ENCODE assay signal across 20 mouse cellular contexts in the genomic region with DNA sequence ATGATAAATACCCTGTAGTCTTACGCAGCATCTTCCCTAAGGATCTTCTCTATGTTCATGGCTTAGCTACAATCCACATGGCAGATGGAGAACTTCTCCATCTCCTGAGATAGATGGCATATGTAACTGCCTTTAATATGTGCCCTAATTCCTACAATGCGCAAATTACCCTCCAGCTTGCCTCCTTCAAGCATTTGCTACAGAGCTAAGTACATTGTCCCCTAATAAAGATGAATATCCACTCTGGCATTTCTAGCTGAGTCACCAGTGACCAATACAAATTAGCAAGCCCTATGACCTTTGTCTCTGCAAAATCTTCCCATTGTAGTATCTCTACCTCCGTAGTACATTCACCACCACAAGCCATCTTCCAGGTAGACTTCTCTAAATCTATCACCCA. TPM values are rescaled to one million over a fixed set of nuclear protein-coding genes. Genes with fewer than 3 reads are reported as not detected.
DNase-seq lines count a peak whose midpoint lies in the region; TF ChIP-seq lines count a peak whose summit lies in the region.
"Had no signal": no experiment of that assay in that cellular context is flagged by ENCODE, and none has a peak within 500 bp of the region (broad histone marks: within the 10 kb centered on the region; RNA-seq: fewer than 3 reads in every experiment).

No protein-coding gene starts in this region.

- H3ac ChIP-seq in myocyte (ENCODE audit: control insufficient read depth, insufficient read length): no peak overlapping the region

- intact Hi-C loops in gastrocnemius, adult 2 months (cut with DNase I): loop anchor here (10.0 kb wide), 1 partner anchor 235 kb away; the partner anchor contains the start of genes Idh1 and Pikfyve

- H3K27me3 ChIP-seq in myocyte (ENCODE audit: control insufficient read depth, insufficient read depth, insufficient read length): no peaks in the 10 kb centered on the region
- H3K27me3 ChIP-seq in small intestine, adult 2 months (ENCODE audit: control insufficient read depth, insufficient read depth, low read length): no peaks in the 10 kb centered on the region
- H3K27me3 ChIP-seq: forebrain, embryonic 13.5 days; heart, embryonic 13.5 days; hindbrain, embryonic 12.5 days; hindbrain, embryonic 15.5 days had no signal

- H3K4me2 ChIP-seq in myocyte (ENCODE audit: low read depth): peak overlapping the region; percentile 26
- H3K4me2 ChIP-seq: forebrain, embryonic 13.5 days; hindbrain, embryonic 12.5 days; hindbrain, embryonic 15.5 days had no signal

- no peak overlapping the region for H3K4me3 ChIP-seq in myocyte
- H3K4me3 ChIP-seq in small intestine, adult 2 months (ENCODE audit: low read depth, low read length): no peak overlapping the region
- H3K4me3 ChIP-seq in gastrocnemius, adult 2 months: no peak overlapping the region
- H3K4me3 ChIP-seq: forebrain, embryonic 10.5 days; forebrain, embryonic 13.5 days; heart, adult 2 months; heart, embryonic 13.5 days; hindbrain, embryonic 12.5 days; hindbrain, embryonic 15.5 days had no signal

- no peak for TF ChIP-seq POLR2A in myocyte (IDR thresholded peaks at IDR 0.05; ENCODE audit: insufficient read length, low read depth)
- no peak for TF ChIP-seq POLR2A in small intestine, adult 2 months (IDR thresholded peaks at IDR 0.05; ENCODE audit: low read depth, low read length)

- H3K36me3 ChIP-seq in myocyte (ENCODE audit: control insufficient read depth, insufficient read depth): no peaks in the 10 kb centered on the region
- no peaks in the 10 kb centered on the region for H3K36me3 ChIP-seq in small intestine, adult 2 months (ENCODE audit: control insufficient read depth, insufficient read depth, low read length)
- H3K36me3 ChIP-seq: forebrain, embryonic 10.5 days; heart, embryonic 10.5 days; heart, embryonic 13.5 days; hindbrain, embryonic 12.5 days had no signal

- peak; percentile 34 to 81 for DNase-seq in adrenal gland, adult (ENCODE audit: inconsistent age in 2 of 2, low spot score in 1 of 2)
- no peak for DNase-seq in adrenal gland, postnatal 10 days
- DNase-seq in 3T3-L1 (ENCODE audit: low read depth, low spot score): peak; percentile 43
- no peak for DNase-seq in gastrocnemius, postnatal 25 days
- no peak for DNase-seq in gastrocnemius, adult 2 months
- DNase-seq: adrenal gland, postnatal 36 days; B cell, adult 2 months; cerebellum, adult 18-20 months; cerebellum, adult 9-10 months; cerebellum, postnatal 14 days; gastrocnemius, postnatal 14 days; heart, adult 2 months had no signal

- 76% methylated on average over 3 of the region's 3 CpGs for WGBS in small intestine, adult 2 months

- no peaks in the 10 kb centered on the region for H3K79me2 ChIP-seq in myocyte (ENCODE audit: control insufficient read depth, insufficient read depth)

- peaks cover 10% of the 10 kb centered on the region for H3K4me1 ChIP-seq in small intestine, adult 2 months (ENCODE audit: control insufficient read depth, insufficient read depth, insufficient read length, low read length)
- H3K4me1 ChIP-seq: forebrain, embryonic 13.5 days had no signal

- no peak for TF ChIP-seq CTCF in small intestine, adult 2 months (IDR thresholded peaks at IDR 0.05; ENCODE audit: extremely low read depth, insufficient read length, insufficient replicate concordance, low read depth, low read length)
- no peak for TF ChIP-seq CTCF in gastrocnemius, adult 2 months (IDR thresholded peaks at IDR 0.05)

- H3K27ac ChIP-seq in small intestine, adult 2 months (ENCODE audit: insufficient read depth, low read depth, low read length): peak overlapping the region; percentile 36; the same call in 1 of the 2 replicates
- no peak overlapping the region for H3K27ac ChIP-seq in gastrocnemius, adult 2 months
- H3K27ac ChIP-seq: forebrain, embryonic 10.5 days; forebrain, embryonic 13.5 days; heart, adult 2 months; heart, embryonic 13.5 days; hindbrain, embryonic 12.5 days; hindbrain, embryonic 15.5 days had no signal

TF ChIP-seq in myocyte, 11 proteins besides CTCF, POLR2A, EP300 and RAD21:
- no peak for TF ChIP-seq MYOD1 (IDR thresholded peaks at IDR 0.05; ENCODE audit: control insufficient read depth in 1 of 3, insufficient read length in 2 of 3, low read depth in 2 of 3)
- no peak for TF ChIP-seq TCF3 (IDR thresholded peaks at IDR 0.05; ENCODE audit: insufficient read length, low read depth)
- no peak for TF ChIP-seq USF1 (IDR thresholded peaks at IDR 0.05; ENCODE audit: low read depth)
- no peak for TF ChIP-seq POLR2AphosphoS2 (IDR thresholded peaks at IDR 0.05; ENCODE audit: insufficient read length, low read depth)
TF ChIP-seq in myocyte: peak in this region for 0.

RNA-seq across cellular contexts. Expression of gene Plekhm3, which starts 6.4 kb away (rescaled TPM):
- 10 to 100 TPM; 16.2 to 22.5 TPM for total RNA-seq in adrenal gland, postnatal 10 days (2021)
- polyA plus RNA-seq in myocyte (2012; fragmentation: generic; extraction: Trizol): 3.9 TPM
- 2.3 and 4.0 TPM in 2 replicates for polyA plus RNA-seq in small intestine, adult 2 months (2012; rRNA removed)
- total RNA-seq in gastrocnemius, postnatal 25 days (2021): 1 to 10 TPM; 5.2 to 5.7 TPM
- total RNA-seq in gastrocnemius, adult 2 months (2021): 1 to 10 TPM; 6.6 to 7.9 TPM

Comparison
In these comparisons a context has a peak if more than half of its experiments do, and no peak if none do; other contexts are left out.
1. DNase-seq: peak in adrenal gland, adult (2 of 2) and 3T3-L1 (single experiment); none in adrenal gland, postnatal 10 days (single experiment), gastrocnemius, postnatal 25 days (single experiment) and gastrocnemius, adult 2 months (single experiment).